Mouse (Mus musculus): Measurements from ENCODE around the gene Uhrf1.

GRCm38 (mm10) chr17:56300186-56300585 is 2.9 kb upstream of the Uhrf1 start, which contains the start of gene Arrdc5:
- no peak for TF ChIP-seq CTCF (IDR thresholded peaks at IDR 0.05)
- TF ChIP-seq EP300 (IDR thresholded peaks at IDR 0.05): no peak

All from lung, postnatal 0 days (tissue).